Mouse (Mus musculus): ENCODE results near the gene Arr3.

Gene Arr3

GRCm38 (mm10) chrX:100605314-100605713, at the start of gene Arr3:
TSS of gene Arr3 (plus strand) at chrX:100605497.
- peak; percentile 28 for DNase-seq (ENCODE audit: low read depth, low spot score)

DNA sequence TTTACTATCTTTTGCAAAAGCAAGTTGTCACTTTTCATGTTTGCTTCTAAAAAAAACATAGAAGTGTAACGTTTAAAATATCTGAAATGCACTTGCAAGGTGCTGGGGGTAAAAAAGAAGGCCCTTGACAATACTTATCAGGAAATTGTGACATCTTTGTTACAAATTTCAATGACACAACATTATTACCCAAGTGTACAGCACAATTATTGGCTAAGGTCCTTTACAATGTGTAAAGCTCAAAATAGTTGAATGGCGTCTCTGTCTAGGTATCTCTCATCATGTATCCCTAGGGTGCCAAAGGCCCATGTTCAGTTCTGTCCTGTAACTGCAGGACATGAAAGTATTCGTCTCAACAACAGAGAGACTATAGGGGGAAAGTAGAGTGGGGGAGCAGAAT, 49.3 kb upstream of the Arr3 start:
- no peak for DNase-seq (ENCODE audit: low read depth, low spot score)

GRCm38 (mm10) chrX:100565696-100566095, 39.6 kb upstream of the Arr3 start:
- DNase-seq (ENCODE audit: low read depth, low spot score) = no peak

DNA sequence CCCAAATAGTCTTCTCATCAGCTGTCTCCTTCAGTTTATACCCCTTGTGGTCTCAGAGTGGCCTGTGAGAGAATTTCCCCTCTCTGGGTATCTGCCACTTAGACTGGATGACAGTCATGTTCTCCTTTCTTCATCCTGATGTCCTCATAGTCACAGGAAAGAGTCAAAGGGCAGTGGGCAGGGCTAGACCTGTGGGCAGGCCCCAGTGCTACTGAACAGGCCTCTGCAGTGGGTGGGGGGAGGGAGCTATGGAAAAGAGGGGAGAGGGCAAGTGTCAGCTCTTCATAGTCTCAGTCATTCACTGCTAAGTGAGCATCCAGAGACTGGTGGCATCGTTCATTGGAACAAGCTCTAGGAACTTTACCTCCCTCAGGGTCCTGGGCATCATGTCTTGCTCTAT, 33.3 kb upstream of the Arr3 start, which contains the start of gene Awat1:
Awat1 (plus strand) TSS at position 301 of the 400 bp plus-strand sequence.
- no peak for DNase-seq (ENCODE audit: low read depth, low spot score)

DNA sequence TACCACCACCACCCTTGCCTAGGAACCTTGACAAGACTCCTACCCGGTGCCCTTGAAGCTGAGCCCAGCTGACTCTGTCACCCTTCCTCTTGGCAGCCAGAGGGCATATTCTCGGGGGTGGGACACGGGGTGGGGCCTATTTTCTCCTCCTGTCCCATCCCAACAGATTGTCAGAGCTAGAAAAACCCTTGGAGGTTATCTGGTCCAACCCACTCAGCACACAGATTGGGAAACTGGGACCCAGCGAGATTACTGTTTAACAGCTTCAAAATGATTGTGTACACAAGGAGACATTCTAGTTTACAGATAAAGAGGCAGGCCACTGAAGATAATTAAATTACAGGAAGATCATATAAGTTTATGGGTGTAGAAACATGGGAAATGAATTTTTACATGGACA, 10.5 kb upstream of the Arr3 start, which contains the start of gene P2ry4:
P2ry4 (minus strand) TSS at position 79 of the 400 bp plus-strand sequence.
- DNase-seq (ENCODE audit: low read depth, low spot score) = no peak

GRCm38 (mm10) chrX:100597439-100597838, 7.9 kb upstream of the Arr3 start:
- no peak for DNase-seq (ENCODE audit: low read depth, low spot score)

- no peak for DNase-seq (ENCODE audit: low read depth, low spot score)
Observed at GRCm38 (mm10) chrX:100599755-100600154, 5.5 kb upstream of the Arr3 start.

GRCm38 (mm10) chrX:100618488-100618887, 13.2 kb downstream of the Arr3 start:
- no peak for DNase-seq (ENCODE audit: low read depth, low spot score)

GRCm38 (mm10) chrX:100621366-100621765, 16.1 kb downstream of the Arr3 start:
- no peak for DNase-seq (ENCODE audit: low read depth, low spot score)

- no peak for DNase-seq (ENCODE audit: low read depth, low spot score)
Observed at GRCm38 (mm10) chrX:100624242-100624641, 18.9 kb downstream of the Arr3 start.

DNA sequence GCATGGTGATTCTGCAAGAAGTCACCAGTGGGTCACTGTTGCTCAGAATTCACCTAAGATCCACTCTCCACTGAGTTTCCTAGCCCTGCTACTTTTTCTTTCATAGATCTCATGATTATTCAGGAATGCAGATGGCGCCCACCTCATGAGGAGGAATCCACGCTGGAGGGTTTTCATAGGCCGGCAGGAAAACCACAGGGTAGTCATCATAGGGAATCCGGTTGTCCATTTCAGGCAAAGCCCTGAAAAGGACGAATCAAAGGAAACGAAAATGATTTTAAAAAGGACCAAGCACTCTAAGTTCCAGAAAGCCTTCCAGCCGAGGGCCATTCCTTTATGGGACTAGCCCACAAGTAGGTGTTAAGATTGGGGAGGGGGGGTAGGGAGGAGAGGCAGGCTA, 19.8 kb downstream of the Arr3 start:
- no peak for DNase-seq (ENCODE audit: low read depth, low spot score)

DNA sequence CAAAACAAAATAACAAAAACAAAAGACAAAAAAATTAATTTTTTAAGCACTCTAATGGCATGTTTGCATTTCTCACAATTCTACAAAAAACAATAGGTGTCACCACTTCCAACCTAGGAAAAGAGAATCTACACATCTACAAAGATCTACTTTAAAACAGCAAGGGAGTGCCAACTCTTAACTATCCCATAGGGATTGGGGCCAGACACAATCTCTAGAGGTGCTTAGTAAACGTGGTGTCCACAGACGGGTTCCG, 20.2 kb downstream of the Arr3 start, which contains the start of gene Kif4:
Kif4 (plus strand) TSS at position 192 of the 256 bp plus-strand sequence.
- no peak for DNase-seq (ENCODE audit: low read depth, low spot score)

DNA sequence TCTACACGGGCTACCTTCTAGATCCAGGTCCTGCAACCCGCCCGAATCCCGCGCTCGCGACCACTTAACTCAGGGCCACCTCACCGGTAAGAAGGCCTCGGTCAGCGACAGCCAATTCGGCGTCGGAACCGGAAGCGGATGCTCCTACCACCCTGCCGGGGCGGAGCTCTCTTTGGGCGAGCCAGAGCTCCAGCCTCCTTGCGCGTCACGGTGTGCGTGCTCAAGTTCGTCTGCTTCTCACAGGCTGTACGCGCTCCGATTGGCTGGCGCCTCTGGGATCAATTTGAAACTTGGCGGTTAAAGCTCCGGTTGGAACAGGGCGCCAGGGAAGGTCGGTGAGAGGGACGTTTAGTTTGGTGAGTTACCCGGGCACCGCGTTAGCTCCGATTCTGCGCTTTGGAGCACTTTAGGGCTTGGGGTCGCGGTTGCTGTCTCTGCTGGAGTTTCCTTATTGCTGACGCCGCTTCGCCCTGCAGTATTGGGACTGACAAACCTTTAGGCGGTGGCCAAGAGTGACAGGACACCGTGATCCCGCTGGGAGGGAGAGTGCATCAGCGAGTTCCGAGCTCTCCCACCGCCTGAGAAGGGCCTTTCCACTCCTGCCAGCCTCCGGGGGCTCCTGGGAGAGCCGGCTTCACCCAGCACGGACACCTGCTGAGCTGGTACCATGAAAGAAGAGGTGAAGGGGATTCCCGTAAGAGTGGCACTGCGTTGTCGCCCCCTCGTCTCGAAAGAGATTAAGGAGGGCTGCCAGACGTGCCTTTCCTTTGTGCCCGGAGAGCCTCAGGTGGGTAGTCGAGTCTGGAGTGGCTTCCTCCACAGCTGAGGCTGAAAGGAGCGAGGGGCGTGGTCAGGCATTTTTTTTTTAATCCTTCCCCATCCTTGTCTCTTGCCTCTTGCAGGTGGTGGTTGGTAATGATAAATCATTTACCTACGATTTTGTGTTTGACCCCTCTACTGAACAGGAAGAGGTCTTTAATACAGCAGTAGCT, 20.8 kb downstream of the Arr3 start, which contains the start of gene Pdzd11:
Pdzd11 (minus strand) TSS at position 767 of the 992 bp plus-strand sequence.
- peak; percentile 81 for DNase-seq (ENCODE audit: low read depth, low spot score)

GRCm38 (mm10) chrX:100629076-100629475, 23.8 kb downstream of the Arr3 start:
- DNase-seq (ENCODE audit: low read depth, low spot score) = no peak

GRCm38 (mm10) chrX:100638477-100638876, 33.2 kb downstream of the Arr3 start:
- DNase-seq (ENCODE audit: low read depth, low spot score) = no peak

- no peak for DNase-seq (ENCODE audit: low read depth, low spot score)
Observed at GRCm38 (mm10) chrX:100652848-100653247, 47.6 kb downstream of the Arr3 start.

DNA sequence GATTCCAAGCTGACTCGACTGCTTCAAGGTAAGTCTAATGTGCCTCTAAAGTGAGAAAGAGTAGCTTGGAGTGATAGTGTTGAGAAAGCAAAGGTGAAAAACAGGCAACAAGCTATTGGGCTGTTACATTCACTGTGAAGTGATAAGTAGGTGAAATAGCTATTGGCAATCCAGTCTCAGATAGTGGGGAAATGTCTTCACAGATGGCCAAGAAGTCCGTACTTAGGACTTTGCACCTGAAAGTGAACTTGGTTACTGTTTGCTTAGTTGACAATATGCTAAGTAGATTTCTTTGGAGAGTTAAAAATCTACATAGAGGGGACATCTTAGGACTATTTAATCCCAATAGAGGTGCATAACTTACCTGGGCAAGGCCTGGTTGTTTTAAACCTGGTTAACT, 59.5 kb downstream of the Arr3 start:
- no peak for DNase-seq (ENCODE audit: low read depth, low spot score)
